Mouse (Mus musculus) lung, embryonic 15.5 days (tissue): ENCODE data around the gene N4bp2l1. TPM values are rescaled to one million over a fixed set of nuclear protein-coding genes. Genes with fewer than 3 reads are reported as not detected.

Experiments used
- ATAC-seq: fragments of 200-750 bp; cut with Nextera tagmentation; 2 replicates; pipeline ENCODE4 v1.8.0; 2017; ENCODE audit warnings: moderate number of reproducible peaks, borderline replicate concordance; ENCODE audit not compliant: low FRiP score, low TSS enrichment; ENCODE audit errors: extremely low read depth
- H3K27ac ChIP-seq: fragments of 300-500 bp; sonication (generic); 2 replicates; pipeline ENCODE4 v1.5.1; 2015; ENCODE audit warnings: moderate library complexity, mild to moderate bottlenecking, inconsistent platforms
- H3K27me3 ChIP-seq: fragments of 300-500 bp; sonication (generic); 2 replicates; pipeline ENCODE4 v1.6.1; 2015; ENCODE audit warnings: inconsistent platforms
- H3K36me3 ChIP-seq: fragments of 300-500 bp; sonication (generic); 2 replicates; pipeline ENCODE4 v1.6.1; 2015; ENCODE audit warnings: inconsistent platforms
- H3K4me1 ChIP-seq: fragments of 300-500 bp; sonication (generic); 2 replicates; pipeline ENCODE4 v1.6.1; 2015; ENCODE audit warnings: inconsistent platforms
- H3K4me2 ChIP-seq: fragments of 300-500 bp; sonication (generic); 2 replicates; pipeline ENCODE4 v1.6.1; 2015; ENCODE audit warnings: inconsistent platforms, mild to moderate bottlenecking, moderate library complexity
- H3K4me3 ChIP-seq: fragments of 300-500 bp; sonication (generic); 2 replicates; pipeline ENCODE4 v1.5.1; 2015; ENCODE audit warnings: mild to moderate bottlenecking, inconsistent platforms
- H3K9ac ChIP-seq: fragments of 300-500 bp; sonication (generic); 2 replicates; pipeline ENCODE4 v1.6.1; 2015; ENCODE audit warnings: inconsistent platforms
- H3K9me3 ChIP-seq: fragments of 300-500 bp; sonication (generic); 2 replicates; pipeline ENCODE4 v1.6.1; 2016; ENCODE audit warnings: inconsistent platforms
- WGBS: fragments of 180-500 bp; shearing (Covaris S2); methylation state at CpG from one replicate; pipeline ENCODE4 v1.1.7; 2015; 5-methylcytosine and 5-hydroxymethylcytosine counted together
- polyA plus RNA-seq: library from polyadenylated mRNA; unstranded; fragments of >200 nt; fragmentation: Nextera tagmentation; extraction: Ambion mirVana; gene quantifications from 2 replicates; pipeline ENCODE4 v1.2.1, GENCODE M21; 2015

The N4bp2l1 gene
- polyA plus RNA-seq, 1 experiment from 2014 or later, result 5.8 TPM

DNA sequence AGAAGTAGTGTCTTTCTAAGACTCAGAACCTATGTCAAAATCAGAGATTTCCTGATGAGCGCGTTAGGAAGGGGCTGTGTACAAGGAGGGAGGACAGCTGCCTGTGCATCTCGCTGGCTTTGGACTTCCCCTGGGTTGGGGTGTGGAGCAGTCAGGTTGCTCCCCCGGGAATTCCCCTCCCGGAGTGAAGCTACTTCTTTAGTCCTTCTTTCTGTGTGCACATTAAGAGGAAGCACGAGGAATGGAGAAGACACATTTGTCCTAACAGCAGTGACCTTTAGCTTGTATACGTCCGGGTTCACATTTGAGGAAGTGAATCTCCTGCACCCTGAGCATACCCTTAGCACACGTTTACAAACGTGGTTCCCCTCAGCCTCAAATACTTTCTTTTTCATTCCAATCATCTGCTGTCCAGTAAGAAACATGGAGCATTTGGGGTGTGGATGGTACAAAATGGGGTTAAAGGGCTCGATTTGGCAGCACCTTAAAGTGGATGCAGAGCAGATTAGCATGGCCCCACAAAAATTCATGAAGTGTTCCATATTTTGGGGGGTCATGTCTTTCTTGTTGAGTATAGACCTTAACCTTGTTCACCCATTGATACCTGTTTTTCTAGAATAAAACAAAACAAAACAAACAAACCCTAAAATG, 1.5 kb downstream of the N4bp2l1 start:
- Histone ChIP-seq H3K4me1 (peaks cover 22% of the 10 kb centered on the region), H3K9ac (no peak overlapping the region), H3K27me3 (peaks cover 21% of the 10 kb centered on the region; the same call in 1 of the 2 replicates), H3K4me2 (no peak overlapping the region), H3K4me3 (no peak overlapping the region), H3K9me3 (no peaks in the 10 kb centered on the region), H3K27ac (no peak overlapping the region), H3K36me3 (no peaks in the 10 kb centered on the region)
- no peak for ATAC-seq
- 42% methylated on average over 11 of the region's 11 CpGs for WGBS

DNA sequence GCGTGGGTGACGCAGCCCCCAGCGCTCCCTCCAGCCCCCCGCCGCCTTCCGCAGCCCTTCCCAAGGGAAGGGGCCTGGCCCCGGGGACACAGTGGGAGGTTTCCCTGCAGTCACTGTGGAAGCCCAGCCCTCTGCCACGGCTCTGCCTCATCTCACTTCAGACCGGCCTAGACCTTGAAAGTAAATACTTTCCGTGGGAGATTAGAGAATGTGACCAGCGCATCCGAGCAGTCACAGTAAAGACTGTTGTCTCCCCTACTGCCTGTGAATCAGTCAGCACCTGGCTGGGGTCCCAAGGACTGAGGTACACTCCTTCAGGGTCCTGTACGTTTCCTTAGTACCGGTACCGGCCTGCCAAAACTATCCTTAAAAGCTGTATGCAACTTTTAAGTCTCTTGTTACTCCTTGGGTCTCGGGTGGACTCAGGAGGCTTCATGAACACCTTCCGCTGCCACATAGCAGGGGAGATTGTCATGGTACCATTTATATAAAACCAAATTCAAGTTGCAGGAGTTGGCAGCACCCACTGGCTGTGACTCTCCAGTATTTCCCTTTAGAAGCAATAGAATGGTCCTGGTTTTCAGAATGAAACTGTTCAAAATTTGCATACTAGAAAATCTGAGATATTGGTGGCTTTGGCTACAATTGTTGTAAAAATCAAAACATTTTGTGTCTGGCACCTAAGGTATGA, 2.2 kb downstream of the N4bp2l1 start:
- peak overlapping the region; percentile 91 for H3K4me3 ChIP-seq
- 7% methylated on average over 15 of the region's 17 CpGs for WGBS
- no peaks in the 10 kb centered on the region for H3K9me3 ChIP-seq
- H3K27me3 ChIP-seq, result peaks cover 21% of the 10 kb centered on the region; the same call in 1 of the 2 replicates
- ATAC-seq, result peak; percentile 64
- peak overlapping the region; percentile 98 for H3K4me2 ChIP-seq
- no peaks in the 10 kb centered on the region for H3K36me3 ChIP-seq
- H3K9ac ChIP-seq, result peak overlapping the region; percentile 69
- H3K4me1 ChIP-seq, result peaks cover 18% of the 10 kb centered on the region
- H3K27ac ChIP-seq, result no peak overlapping the region

DNA sequence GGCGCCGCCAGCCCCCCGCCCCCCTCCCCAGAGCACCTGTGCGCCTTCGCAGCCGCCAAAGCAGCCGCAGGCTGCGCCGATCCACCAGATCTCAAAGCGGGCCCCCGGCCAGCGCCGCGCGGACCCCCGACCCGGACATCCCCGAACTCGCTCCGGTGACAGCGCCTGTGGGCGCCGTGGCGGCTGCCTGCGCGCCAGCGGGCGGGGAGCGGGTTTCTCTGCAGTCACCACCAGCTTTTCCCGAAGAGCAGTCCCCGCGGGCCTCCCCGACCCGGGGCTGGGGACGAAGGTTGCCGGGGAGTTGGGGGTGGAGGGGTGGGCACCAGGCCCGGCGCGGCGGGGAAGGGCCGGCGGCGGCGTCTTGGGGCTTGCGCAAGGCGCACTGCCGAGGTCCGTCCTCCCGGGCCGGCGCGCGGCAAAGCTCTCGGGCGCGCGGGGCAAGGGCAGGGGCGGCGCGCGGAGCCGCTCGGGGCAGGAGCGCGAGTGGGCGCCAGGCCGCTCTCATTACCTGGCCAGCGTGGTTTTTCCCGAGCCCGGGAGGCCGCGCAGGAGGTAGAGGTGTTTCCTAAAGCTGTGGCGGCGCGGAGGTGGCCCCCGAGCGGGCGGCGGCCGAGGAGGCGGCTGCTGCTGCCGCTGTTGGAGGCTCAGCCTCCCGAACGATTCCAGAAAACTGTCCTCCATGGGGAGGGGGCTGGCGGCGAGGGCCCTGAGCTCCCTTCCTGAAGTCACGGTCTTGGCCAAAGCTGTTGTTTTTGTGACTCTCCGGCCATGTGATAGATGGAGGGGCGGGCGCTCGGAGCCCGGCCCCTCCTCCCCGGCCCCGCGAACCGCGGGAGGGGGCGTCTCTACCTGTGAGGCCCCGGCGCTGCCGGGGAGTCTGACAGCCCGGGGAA, 3.0 kb downstream of the N4bp2l1 start:
- H3K4me2 ChIP-seq, result peak overlapping the region; percentile 98
- WGBS, result under 1% methylated on average over 88 of the region's 102 CpGs
- H3K36me3 ChIP-seq, result no peaks in the 10 kb centered on the region
- H3K27ac ChIP-seq, result no peak overlapping the region
- peak; percentile 77 for ATAC-seq
- H3K9me3 ChIP-seq, result no peaks in the 10 kb centered on the region
- H3K4me3 ChIP-seq, result peak overlapping the region; percentile 91
- H3K9ac ChIP-seq, result peak overlapping the region; percentile 69
- peaks cover 12% of the 10 kb centered on the region for H3K4me1 ChIP-seq
- peaks cover 21% of the 10 kb centered on the region; the same call in 1 of the 2 replicates for H3K27me3 ChIP-seq

DNA sequence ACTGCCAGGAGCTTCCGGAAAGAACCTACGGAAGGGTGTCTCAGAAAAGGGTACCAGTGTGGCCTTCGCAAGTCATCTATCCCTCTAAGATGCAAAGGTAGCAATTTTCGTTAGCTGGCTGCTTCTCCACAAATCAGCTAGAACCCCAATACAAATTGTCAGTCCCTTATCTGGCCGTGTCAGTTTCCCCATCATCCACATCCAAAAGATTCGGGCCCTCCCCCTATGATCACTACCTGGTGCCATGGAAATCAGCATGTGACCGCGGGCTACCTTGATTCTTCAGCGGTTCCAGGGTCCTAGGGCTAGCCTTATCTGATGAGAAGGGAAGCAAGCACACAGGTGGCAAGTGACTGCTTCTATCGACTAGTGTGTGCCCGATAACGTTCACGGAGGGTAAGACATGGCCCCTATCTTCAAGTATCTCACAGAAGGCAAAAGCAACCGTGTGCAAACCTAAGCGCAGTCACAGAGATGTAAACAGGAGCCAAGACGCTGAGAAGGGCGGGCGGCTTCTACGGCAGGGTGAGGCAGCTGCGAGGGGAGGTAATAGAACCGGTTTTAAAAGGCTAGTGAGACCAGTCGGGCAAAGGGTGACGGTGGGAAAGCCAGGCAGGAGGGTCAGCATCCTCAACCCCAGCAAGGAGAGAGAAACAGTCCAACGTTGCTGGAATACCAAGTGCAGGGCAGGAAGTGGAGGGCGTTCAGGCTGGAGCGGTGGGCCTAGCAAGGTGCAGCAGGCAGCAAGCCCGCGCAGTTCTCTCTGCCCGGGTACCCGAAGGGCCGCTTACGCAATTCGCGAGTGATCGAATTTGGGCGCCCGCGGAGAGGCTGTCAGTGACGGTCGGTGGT, 3.9 kb downstream of the N4bp2l1 start:
- peak overlapping the region; percentile 69 for H3K9ac ChIP-seq
- H3K4me1 ChIP-seq, result peaks cover 10% of the 10 kb centered on the region
- no peaks in the 10 kb centered on the region for H3K9me3 ChIP-seq
- H3K27ac ChIP-seq, result no peak overlapping the region; the same call in 1 of the 2 replicates
- H3K4me3 ChIP-seq, result peak overlapping the region; percentile 91
- peak overlapping the region; percentile 98 for H3K4me2 ChIP-seq
- H3K36me3 ChIP-seq, result no peaks in the 10 kb centered on the region
- peak; percentile 28; the same call in 1 of the 2 replicates for ATAC-seq
- peaks cover 21% of the 10 kb centered on the region; the same call in 1 of the 2 replicates for H3K27me3 ChIP-seq
- 10% methylated on average over 39 of the region's 40 CpGs for WGBS

DNA sequence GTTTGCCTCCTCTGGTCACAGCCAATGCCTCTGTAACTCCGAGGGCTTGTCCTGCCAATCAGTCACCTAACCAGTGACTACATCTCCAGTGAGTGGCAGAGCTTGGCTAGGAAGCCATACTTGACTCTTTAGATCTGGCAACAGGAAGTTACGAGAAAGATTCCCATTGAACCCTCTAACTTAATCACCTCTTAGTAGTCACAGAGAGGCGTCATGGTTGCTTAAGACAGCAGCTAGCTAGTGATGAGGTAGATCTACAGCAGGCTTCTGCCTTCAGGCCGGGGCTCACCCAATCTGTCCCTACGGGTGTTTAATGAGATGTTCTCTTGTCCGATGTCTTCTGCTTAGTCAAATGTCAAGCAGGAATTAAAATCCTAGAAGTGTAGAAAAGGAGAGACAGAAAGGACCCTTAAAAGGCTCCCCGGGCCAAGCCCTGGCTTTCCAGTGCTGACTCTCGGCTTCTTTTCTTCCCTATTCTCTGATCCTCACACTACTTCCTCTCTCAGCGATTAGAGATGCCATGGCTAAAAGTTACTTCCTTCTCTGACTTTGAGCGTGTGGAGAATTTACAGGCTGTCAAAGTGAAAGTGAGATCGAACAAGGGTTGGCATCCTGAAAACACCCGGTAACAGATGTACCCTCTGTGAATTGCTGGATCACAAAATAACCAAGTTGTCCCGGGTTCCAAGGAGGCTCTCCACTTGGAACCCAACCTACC, 4.6 kb downstream of the N4bp2l1 start:
- Histone ChIP-seq H3K4me2 (peak overlapping the region; percentile 98), H3K27ac (no peak overlapping the region), H3K4me1 (peaks cover 10% of the 10 kb centered on the region), H3K36me3 (no peaks in the 10 kb centered on the region), H3K4me3 (peak overlapping the region; percentile 91; the same call in 1 of the 2 replicates), H3K9ac (no peak overlapping the region), H3K27me3 (peaks cover 21% of the 10 kb centered on the region; the same call in 1 of the 2 replicates), H3K9me3 (no peaks in the 10 kb centered on the region)
- 72% methylated on average over 13 of the region's 13 CpGs for WGBS
- ATAC-seq, result no peak

DNA sequence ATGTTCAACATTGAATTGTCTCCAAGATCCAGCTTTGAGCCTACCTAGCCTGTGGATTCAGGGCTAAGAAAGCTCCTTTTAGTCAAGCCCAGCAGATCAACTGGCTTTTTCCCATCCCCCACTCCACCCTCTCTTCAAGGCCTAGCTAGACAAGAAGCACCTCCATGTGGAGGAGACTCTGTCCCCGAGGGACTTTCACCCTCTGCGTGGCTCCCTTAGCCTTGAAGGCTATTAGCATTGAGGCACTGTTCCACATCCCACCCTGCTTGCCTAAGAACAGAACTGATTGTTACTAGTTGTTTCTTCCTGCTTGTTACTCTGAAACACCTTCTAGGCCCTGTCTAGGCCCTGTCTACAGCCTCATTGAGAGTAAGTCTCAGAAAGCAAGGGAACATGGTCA, 7.0 kb downstream of the N4bp2l1 start:
- no peak overlapping the region for H3K9ac ChIP-seq

DNA sequence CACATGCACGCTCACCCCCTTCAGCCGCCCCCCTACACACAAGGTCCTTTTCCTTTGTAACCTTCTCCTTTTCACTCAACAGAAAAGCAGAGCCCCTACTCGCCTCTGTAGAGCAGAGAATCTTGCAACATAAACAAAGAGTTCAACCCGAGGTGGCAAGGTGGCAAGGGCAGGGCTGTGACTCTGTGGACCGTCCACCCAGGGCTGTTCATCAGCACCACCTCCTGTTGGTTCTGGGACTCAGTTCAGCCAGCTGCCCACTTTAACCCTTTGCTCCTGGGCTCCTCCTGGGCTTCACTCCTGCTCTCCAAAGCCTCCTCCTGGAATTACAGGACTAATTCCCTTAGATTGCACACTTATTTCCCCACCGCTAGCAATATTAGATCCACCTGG, 12.7 kb downstream of the N4bp2l1 start:
- no peak overlapping the region for H3K4me2 ChIP-seq
- WGBS, result 37% methylated on average over 6 of the region's 6 CpGs
- no peak for ATAC-seq
- no peaks in the 10 kb centered on the region for H3K9me3 ChIP-seq
- no peaks in the 10 kb centered on the region for H3K4me1 ChIP-seq
- H3K27ac ChIP-seq, result no peak overlapping the region
- no peak overlapping the region for H3K4me3 ChIP-seq
- no peak overlapping the region for H3K9ac ChIP-seq
- H3K27me3 ChIP-seq, result no peaks in the 10 kb centered on the region
- no peaks in the 10 kb centered on the region for H3K36me3 ChIP-seq

More for the DNA sequence above, 7.0 kb downstream of the N4bp2l1 start:
- Histone ChIP-seq H3K4me3 (no peak overlapping the region), H3K27ac (no peak overlapping the region), H3K9me3 (no peaks in the 10 kb centered on the region), H3K4me2 (no peak overlapping the region), H3K4me1 (peaks cover 10% of the 10 kb centered on the region), H3K36me3 (no peaks in the 10 kb centered on the region), H3K27me3 (peaks cover 11% of the 10 kb centered on the region; the same call in 1 of the 2 replicates)
- ATAC-seq, result no peak
- WGBS, result 70% methylated on average over 2 of the region's 2 CpGs

DNA sequence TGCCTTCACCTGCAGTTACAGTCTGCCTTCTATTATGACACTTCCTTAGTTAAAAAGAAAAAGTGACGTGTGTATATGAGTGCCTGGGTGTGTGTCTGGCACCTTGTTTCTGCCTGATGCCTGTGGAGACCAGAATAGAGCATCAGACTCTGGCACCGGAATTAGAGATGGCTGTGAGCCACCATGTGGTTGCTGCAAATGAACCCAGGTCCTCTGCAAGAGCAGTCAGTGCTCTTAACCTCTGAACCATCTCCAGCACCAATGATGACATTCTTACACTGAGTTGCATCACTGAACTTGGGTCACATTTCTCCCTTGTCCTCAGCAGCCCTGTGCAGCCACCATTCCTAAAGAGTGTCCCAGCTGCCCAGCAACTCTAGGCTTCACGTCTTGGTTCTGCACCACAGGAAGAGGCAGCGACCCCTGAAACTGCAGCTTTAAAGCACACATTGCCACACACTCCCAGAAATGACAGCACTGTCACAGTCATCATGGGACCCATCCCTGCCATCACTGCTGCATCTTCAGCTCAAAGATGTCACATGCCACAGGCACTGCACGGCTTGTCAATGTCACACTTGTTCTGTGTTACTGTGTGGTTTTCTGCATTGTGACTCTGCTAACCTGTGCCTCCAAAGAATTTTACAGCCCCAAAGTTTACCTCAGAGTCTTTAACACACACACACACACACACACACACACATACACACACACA, 13.2 kb downstream of the N4bp2l1 start:
- 0 out of 2 replicates have a peak, but pooled peaks have one; percentile 35 for ATAC-seq
- Histone ChIP-seq H3K27me3 (no peaks in the 10 kb centered on the region), H3K9me3 (no peaks in the 10 kb centered on the region), H3K27ac (no peak overlapping the region), H3K9ac (no peak overlapping the region), H3K4me3 (no peak overlapping the region), H3K4me1 (0 out of 2 replicates have a peak, but pooled peaks cover 5% of the 10 kb centered on the region), H3K4me2 (no peak overlapping the region), H3K36me3 (no peaks in the 10 kb centered on the region)
- 43% methylated on average over 5 of the region's 5 CpGs for WGBS

DNA sequence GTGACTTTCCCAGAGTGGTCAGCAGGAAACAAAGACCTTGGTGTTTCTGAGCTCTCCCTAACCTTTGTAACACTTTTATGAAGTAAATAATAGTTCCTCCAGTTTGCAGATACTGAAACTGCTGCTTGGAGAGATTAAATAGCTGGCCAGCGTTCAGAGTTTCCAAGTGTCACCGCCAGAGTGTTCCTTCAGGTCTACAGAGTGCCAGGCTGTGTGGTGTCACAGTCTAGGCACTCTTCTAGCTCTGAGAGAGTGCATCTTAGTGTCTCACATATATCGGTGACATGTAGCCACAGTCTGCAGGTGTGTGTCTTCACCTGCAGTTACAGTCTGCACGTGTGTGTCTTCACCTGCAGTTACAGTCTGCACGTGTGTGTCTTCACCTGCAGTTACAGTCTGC, 13.8 kb downstream of the N4bp2l1 start:
- WGBS, result 64% methylated on average over 5 of the region's 5 CpGs
- no peak for ATAC-seq

DNA sequence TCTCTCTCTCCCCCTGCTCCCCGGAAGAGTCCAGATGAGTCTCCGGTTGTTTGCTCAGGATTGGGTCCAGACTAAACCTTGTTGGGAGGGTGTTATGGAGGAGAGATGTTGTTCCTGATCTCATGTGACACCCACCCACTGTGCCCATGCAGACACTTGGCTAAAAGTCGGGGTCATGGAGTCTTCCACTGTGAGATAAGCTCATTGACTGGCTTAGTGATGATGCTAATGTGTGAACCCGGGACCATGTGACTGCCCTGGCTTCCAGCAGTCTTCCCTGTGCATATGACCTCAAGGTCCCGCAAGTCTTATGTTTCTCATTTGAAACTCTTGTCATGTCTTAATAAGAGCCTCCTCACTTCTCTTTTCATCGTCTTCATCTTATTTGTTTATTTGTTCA, 15.8 kb downstream of the N4bp2l1 start:
- WGBS, result 57% methylated on average over 6 of the region's 6 CpGs

More for the DNA sequence above, 13.8 kb downstream of the N4bp2l1 start:
- Histone ChIP-seq H3K9me3 (no peaks in the 10 kb centered on the region), H3K36me3 (no peaks in the 10 kb centered on the region), H3K27ac (no peak overlapping the region), H3K4me1 (0 out of 2 replicates have a peak, but pooled peaks cover 7% of the 10 kb centered on the region), H3K27me3 (no peaks in the 10 kb centered on the region), H3K4me3 (no peak overlapping the region), H3K9ac (no peak overlapping the region), H3K4me2 (no peak overlapping the region)

More for the DNA sequence above, 15.8 kb downstream of the N4bp2l1 start:
- H3K4me3 ChIP-seq, result no peak overlapping the region
- no peaks in the 10 kb centered on the region for H3K9me3 ChIP-seq
- no peaks in the 10 kb centered on the region for H3K36me3 ChIP-seq
- 0 out of 2 replicates have a peak, but pooled peaks cover 7% of the 10 kb centered on the region for H3K4me1 ChIP-seq
- no peak overlapping the region for H3K27ac ChIP-seq
- no peak overlapping the region for H3K4me2 ChIP-seq
- H3K9ac ChIP-seq, result no peak overlapping the region
- ATAC-seq, result no peak
- no peaks in the 10 kb centered on the region for H3K27me3 ChIP-seq
